Mouse (Mus musculus): Measurements from ENCODE around the gene Ak4. TPM values are rescaled to one million over a fixed set of nuclear protein-coding genes. Genes with fewer than 3 reads are reported as not detected.
A peak's percentile ranks its signal among the peaks of the same experiment; 100 is the strongest.

Gene Ak4
- polyA plus RNA-seq, 2 experiments = 3.5 to 6.5 TPM

DNA sequence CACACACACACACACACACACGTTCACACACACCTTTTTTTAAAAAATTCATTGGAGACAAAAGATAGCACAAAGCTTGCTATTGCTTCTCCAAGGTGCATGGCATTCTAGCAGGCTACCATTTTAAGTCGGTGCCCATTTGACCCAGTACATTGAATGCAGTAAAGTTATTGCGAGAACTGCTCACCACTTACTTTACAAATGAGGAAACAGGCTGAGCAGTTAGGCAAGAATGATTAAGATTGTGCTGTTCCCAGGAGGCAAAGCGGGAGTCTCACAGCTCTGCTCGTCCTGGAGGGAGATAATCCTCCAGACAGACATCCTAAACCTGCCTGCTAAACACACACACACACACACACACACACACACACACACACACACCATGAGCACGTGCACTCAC, 72.6 kb downstream of the Ak4 start:
- H3K4me3 ChIP-seq (ENCODE audit: insufficient read depth in 1 of 2, low read depth in 2 of 2, low read length in 2 of 2) = no peak overlapping the region
- TF ChIP-seq EP300 (IDR thresholded peaks at IDR 0.05; ENCODE audit: low read depth) (no peak), CTCF (IDR thresholded peaks at IDR 0.05; ENCODE audit: low read depth) (no peak)
- H3K4me1 ChIP-seq (replicated peaks; ENCODE audit: control insufficient read depth in 2 of 2, insufficient read depth in 2 of 2, low read length in 1 of 2) = no peaks in the 10 kb centered on the region
- no peaks in the 10 kb centered on the region for H3K36me3 ChIP-seq (replicated peaks; ENCODE audit: control insufficient read depth, insufficient read depth, low read depth)
- H3K27me3 ChIP-seq (ENCODE audit: control insufficient read depth, insufficient read depth, low read length) = peaks cover 16% of the 10 kb centered on the region
- no peak for ATAC-seq (ENCODE audit: insufficient read depth)
- no peak overlapping the region for H3K4me2 ChIP-seq (ENCODE audit: low read depth)
- H3K27ac ChIP-seq = no peak overlapping the region
- H3K9me3 ChIP-seq (ENCODE audit: control insufficient read depth, low read length) = no peaks in the 10 kb centered on the region
- no peak overlapping the region for H3K9ac ChIP-seq (replicated peaks)
- 49% methylated on average over 6 of the region's 6 CpGs for WGBS (ENCODE audit: insufficient replicate concordance)
- no peak for DNase-seq (ENCODE audit: low read depth in 3 of 3, low spot score in 3 of 3)

DNA sequence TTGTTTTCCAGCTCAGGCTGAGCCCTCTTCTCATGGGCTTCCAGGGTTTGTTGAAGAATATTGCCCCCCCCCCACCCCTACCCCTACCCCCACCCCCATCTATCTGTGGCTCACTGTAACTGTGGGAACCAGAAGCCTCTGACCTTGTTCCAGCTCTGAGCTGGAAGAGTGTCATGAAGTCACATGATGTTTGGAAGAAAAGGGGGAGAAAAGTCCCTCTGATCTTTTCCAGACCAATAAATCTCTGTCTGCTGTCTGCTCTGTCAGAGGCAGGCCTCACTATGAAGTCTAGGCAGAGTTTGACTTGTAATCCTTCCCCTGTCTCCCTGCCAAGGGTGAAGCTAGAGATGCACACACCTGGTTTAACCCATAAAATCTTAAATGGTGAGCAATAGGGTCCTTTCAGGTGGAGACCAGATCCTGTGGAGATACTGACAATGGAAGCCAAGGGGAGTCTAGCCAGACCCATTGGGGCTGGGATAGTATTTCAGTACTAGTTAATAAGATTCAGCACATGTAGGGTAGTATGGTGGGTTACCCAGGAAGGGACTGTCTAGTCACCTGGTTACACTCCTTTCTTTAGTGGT, 74.6 kb downstream of the Ak4 start:
- TF ChIP-seq CTCF (IDR thresholded peaks at IDR 0.05; ENCODE audit: low read depth) (no peak), EP300 (IDR thresholded peaks at IDR 0.05; ENCODE audit: low read depth) (no peak)
- Histone ChIP-seq H3K4me2 (ENCODE audit: low read depth) (no peak overlapping the region), H3K36me3 (replicated peaks; ENCODE audit: control insufficient read depth, insufficient read depth, low read depth) (no peaks in the 10 kb centered on the region), H3K4me3 (ENCODE audit: insufficient read depth in 1 of 2, low read depth in 2 of 2, low read length in 2 of 2) (no peak overlapping the region), H3K27ac (no peak overlapping the region), H3K4me1 (replicated peaks; ENCODE audit: control insufficient read depth in 2 of 2, insufficient read depth in 2 of 2, low read length in 1 of 2) (no peaks in the 10 kb centered on the region), H3K9ac (replicated peaks) (no peak overlapping the region), H3K9me3 (ENCODE audit: control insufficient read depth, low read length) (no peaks in the 10 kb centered on the region), H3K27me3 (ENCODE audit: control insufficient read depth, insufficient read depth, low read length) (peaks cover 31% of the 10 kb centered on the region)
- no peak for DNase-seq (ENCODE audit: low read depth in 3 of 3, low spot score in 3 of 3)
- no peak for ATAC-seq (ENCODE audit: insufficient read depth)

DNA sequence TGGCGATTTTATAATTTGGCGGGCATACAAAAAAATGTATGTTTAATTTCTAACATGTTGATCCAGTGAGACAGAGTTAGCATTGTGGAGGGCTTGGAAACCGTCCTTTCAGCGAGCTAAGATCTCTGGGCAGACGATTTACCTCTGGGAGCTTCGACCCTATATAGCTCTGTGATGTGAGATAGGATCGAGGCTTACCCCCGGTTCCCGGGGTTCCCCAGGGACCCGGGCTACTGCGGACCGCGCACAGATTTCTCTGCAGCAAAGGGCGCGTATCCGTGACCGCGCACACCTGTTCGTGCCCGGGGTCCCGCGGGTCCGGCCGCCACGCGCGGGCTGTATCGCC, 77.1 kb downstream of the Ak4 start:
- H3K27me3 ChIP-seq (ENCODE audit: control insufficient read depth, insufficient read depth, low read length) = peaks cover 31% of the 10 kb centered on the region
- H3K9ac ChIP-seq (replicated peaks) = no peak overlapping the region
- WGBS (ENCODE audit: insufficient replicate concordance) = under 1% methylated on average over 28 of the region's 28 CpGs
- peak overlapping the region; percentile 19 to 45 for H3K4me3 ChIP-seq (ENCODE audit: insufficient read depth in 1 of 2, low read depth in 2 of 2, low read length in 2 of 2)
- H3K4me2 ChIP-seq (ENCODE audit: low read depth) = peak overlapping the region; percentile 50
- H3K27ac ChIP-seq = no peak overlapping the region
- no peaks in the 10 kb centered on the region for H3K4me1 ChIP-seq (replicated peaks; ENCODE audit: control insufficient read depth in 2 of 2, insufficient read depth in 2 of 2, low read length in 1 of 2)
- TF ChIP-seq CTCF (IDR thresholded peaks at IDR 0.05; ENCODE audit: low read depth) = no peak
- no peak for TF ChIP-seq EP300 (IDR thresholded peaks at IDR 0.05; ENCODE audit: low read depth)
- no peak for ATAC-seq (ENCODE audit: insufficient read depth)
- no peaks in the 10 kb centered on the region for H3K9me3 ChIP-seq (ENCODE audit: control insufficient read depth, low read length)
- H3K36me3 ChIP-seq (replicated peaks; ENCODE audit: control insufficient read depth, insufficient read depth, low read depth) = no peaks in the 10 kb centered on the region
- DNase-seq (ENCODE audit: low read depth in 3 of 3, low spot score in 3 of 3) = no peak

DNA sequence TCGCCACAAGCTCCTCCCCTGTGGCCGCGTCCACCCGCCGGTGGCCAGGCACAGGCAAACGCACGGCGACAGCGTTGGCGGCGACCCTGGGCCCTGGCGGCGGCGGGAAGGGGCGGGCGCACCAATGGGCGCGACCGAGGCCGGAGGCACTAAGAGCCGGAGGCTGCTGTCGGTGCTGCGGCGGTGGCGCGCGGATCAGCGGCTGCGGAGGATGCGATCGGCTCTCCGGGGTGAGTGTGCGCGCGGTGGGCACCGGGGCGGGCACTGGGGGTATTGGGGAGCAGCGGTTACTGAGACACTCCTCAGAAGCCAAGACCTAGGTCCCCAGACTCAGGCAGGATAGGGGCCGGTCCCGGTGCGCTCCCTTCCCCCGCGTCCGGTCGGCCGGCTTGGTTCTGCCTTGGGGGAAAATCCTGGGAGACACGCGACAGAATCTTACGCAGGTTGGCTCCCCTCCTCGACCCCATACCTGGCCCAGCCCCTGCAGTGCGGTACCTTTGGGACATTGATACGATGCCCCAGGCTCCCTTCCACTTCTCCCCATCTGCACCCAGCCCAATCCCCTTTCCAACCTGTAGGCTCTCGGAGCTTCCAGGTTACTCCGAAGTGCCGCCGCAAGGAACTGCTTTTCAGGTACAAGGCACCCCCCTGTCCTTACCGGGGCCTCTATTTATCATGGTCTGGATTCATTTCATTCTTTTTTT, 77.6 kb downstream of the Ak4 start, which contains the start of gene Dnajc6:
TSS of gene Dnajc6 (plus strand) at position 115 of the 704 bp plus-strand sequence.
- no peak within 1 kb of the TSS for H3K27ac ChIP-seq
- H3K4me3 ChIP-seq (ENCODE audit: insufficient read depth in 1 of 2, low read depth in 2 of 2, low read length in 2 of 2) = peak within 1 kb of the TSS; percentile 19 to 45
- H3K36me3 ChIP-seq (replicated peaks; ENCODE audit: control insufficient read depth, insufficient read depth, low read depth) = no peaks in the 10 kb centered on the region
- no peak for TF ChIP-seq CTCF (IDR thresholded peaks at IDR 0.05; ENCODE audit: low read depth)
- no peak for TF ChIP-seq EP300 (IDR thresholded peaks at IDR 0.05; ENCODE audit: low read depth)
- peak within 1 kb of the TSS; percentile 50 for H3K4me2 ChIP-seq (ENCODE audit: low read depth)
- DNase-seq (ENCODE audit: low read depth in 3 of 3, low spot score in 3 of 3) = no peak
- no peak for ATAC-seq (ENCODE audit: insufficient read depth)
- H3K9me3 ChIP-seq (ENCODE audit: control insufficient read depth, low read length) = no peaks in the 10 kb centered on the region
- no peak within 1 kb of the TSS for H3K9ac ChIP-seq (replicated peaks)
- no peaks in the 10 kb centered on the region for H3K4me1 ChIP-seq (replicated peaks; ENCODE audit: control insufficient read depth in 2 of 2, insufficient read depth in 2 of 2, low read length in 1 of 2)
- 2% methylated on average over 54 of the region's 57 CpGs for WGBS (ENCODE audit: insufficient replicate concordance)
- peaks cover 31% of the 10 kb centered on the region for H3K27me3 ChIP-seq (ENCODE audit: control insufficient read depth, insufficient read depth, low read length)

DNA sequence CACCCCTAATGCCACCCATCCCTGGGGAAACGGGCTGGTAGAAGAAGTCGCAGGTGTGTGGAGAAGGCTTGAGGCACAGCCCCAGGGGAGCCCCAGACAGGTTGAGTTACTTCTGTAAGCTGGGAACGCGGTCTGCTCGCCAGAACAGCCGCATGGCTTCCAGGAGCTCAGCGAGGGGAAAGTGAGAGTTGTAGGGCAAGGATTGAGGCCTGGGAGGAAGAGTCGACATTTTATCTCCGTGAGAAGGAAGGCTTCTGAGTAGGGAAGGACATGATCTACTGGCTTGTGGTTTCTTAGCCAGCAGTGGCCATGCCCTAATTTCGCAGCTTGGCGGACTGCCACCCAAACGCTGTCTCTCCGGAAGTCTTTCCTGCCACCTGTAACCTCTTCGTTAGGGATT, 78.3 kb downstream of the Ak4 start:
- Histone ChIP-seq H3K9me3 (ENCODE audit: control insufficient read depth, low read length) (no peaks in the 10 kb centered on the region), H3K27ac (no peak overlapping the region), H3K9ac (replicated peaks) (no peak overlapping the region), H3K4me3 (ENCODE audit: insufficient read depth in 1 of 2, low read depth in 2 of 2, low read length in 2 of 2) (no peak overlapping the region), H3K36me3 (replicated peaks; ENCODE audit: control insufficient read depth, insufficient read depth, low read depth) (no peaks in the 10 kb centered on the region), H3K4me2 (ENCODE audit: low read depth) (peak overlapping the region; percentile 50; the same call in 1 of the 2 replicates), H3K4me1 (replicated peaks; ENCODE audit: control insufficient read depth in 2 of 2, insufficient read depth in 2 of 2, low read length in 1 of 2) (no peaks in the 10 kb centered on the region), H3K27me3 (ENCODE audit: control insufficient read depth, insufficient read depth, low read length) (peaks cover 31% of the 10 kb centered on the region)
- DNase-seq (ENCODE audit: low read depth in 3 of 3, low spot score in 3 of 3) = no peak
- TF ChIP-seq EP300 (IDR thresholded peaks at IDR 0.05; ENCODE audit: low read depth) (no peak), CTCF (IDR thresholded peaks at IDR 0.05; ENCODE audit: low read depth) (no peak)
- WGBS (ENCODE audit: insufficient replicate concordance) = 9% methylated on average over 14 of the region's 14 CpGs
- ATAC-seq (ENCODE audit: insufficient read depth) = no peak

Measured in liver, embryonic 14.5 days (tissue).